Mouse (Mus musculus) ES-Bruce4 (cell line): ENCODE results near the gene Trmt1. TPM values are rescaled to one million over a fixed set of nuclear protein-coding genes. Genes with fewer than 3 reads are reported as not detected.

Experiments
- H3K27ac ChIP-seq: 2 replicates; pipeline ENCODE4 v1.5.1; 2012; ENCODE audit warnings: low read length, inconsistent platforms; ENCODE audit not compliant: insufficient read depth
- H3K27me3 ChIP-seq: 2 replicates; pipeline ENCODE4 v1.6.1; 2012; ENCODE audit warnings: mild to moderate bottlenecking, low read length, inconsistent platforms; ENCODE audit not compliant: control insufficient read depth, poor library complexity, insufficient read depth, severe bottlenecking
- H3K36me3 ChIP-seq: 2 replicates; pipeline ENCODE4 v1.6.1; 2012; ENCODE audit warnings: inconsistent platforms, mild to moderate bottlenecking, low read length, moderate library complexity; ENCODE audit not compliant: control insufficient read depth, poor library complexity, insufficient read depth, severe bottlenecking
- H3K4me1 ChIP-seq: one replicate; pipeline ENCODE4 v1.8.1; 2011; ENCODE audit warnings: low read length; ENCODE audit not compliant: control insufficient read depth, insufficient read depth
- H3K4me3 ChIP-seq: 2 replicates; pipeline ENCODE4 v1.5.1; 2011; ENCODE audit warnings: low read depth, mild to moderate bottlenecking, low read length
- H3K9ac ChIP-seq: 2 replicates; pipeline ENCODE4 v1.6.1; 2012; ENCODE audit warnings: low read depth, mild to moderate bottlenecking, inconsistent platforms; ENCODE audit not compliant: poor library complexity, severe bottlenecking
- H3K9me3 ChIP-seq: replicated peaks from 2 replicates; pipeline ENCODE4 v1.6.1; 2012; ENCODE audit warnings: mild to moderate bottlenecking, low read length, inconsistent platforms; ENCODE audit not compliant: control insufficient read depth, poor library complexity, insufficient read depth, severe bottlenecking
- CTCF ChIP-seq: IDR thresholded peaks from one replicate; pipeline ENCODE4 v1.8.1; 2011; ENCODE audit warnings: low read depth, low read length
- EP300 ChIP-seq: IDR thresholded peaks from 2 replicates; pipeline ENCODE4 v1.6.1; 2011; ENCODE audit warnings: low read depth, low read length; ENCODE audit not compliant: insufficient read depth
- POLR2A ChIP-seq: IDR thresholded peaks from one replicate; pipeline ENCODE4 v1.8.1; 2011; ENCODE audit warnings: low read length; ENCODE audit not compliant: insufficient read depth
- polyA plus RNA-seq: library from polyadenylated mRNA; stranded (reverse); fragments of >200 nt; gene quantifications from 2 replicates; pipeline ENCODE4 v1.2.4, GENCODE M21; 2011; ENCODE audit warnings: low read depth; ENCODE audit not compliant: missing spikeins, insufficient read depth, insufficient read length

The Trmt1 gene
- polyA plus RNA-seq, 1 experiment = 77.6 TPM

DNA sequence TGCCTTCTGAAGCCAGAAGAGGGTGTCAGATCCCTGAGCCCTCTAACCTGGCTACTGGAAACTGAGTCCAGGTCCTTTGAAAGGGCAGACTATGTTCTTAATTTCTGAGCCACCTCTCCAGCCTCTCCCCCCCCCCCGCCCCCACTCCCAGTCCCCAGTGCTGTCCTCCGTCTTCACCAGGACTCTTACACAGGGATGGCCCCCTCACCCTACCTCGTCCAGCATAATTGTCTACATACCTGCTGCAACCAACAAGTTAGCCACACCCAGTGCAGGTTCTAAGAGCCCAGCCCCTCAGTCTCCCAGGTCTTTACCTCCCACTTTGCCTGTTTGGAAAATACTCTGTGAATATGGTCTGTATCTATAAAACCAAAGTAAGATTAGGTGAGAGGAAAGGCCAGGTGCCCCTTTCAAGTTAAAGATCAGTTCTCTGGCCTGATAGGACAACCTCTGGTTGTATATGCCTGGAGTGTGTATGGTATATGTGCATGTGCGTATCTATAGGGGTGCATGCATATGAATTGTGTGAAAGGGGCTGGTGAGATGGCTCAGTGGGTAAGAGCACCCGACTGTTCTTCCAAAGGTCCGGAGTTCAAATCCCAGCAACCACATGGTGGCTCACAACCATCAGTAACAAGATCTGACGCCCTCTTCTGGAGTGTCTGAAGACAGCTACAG lies 45.4 kb upstream of the Trmt1 start:
- Histone ChIP-seq H3K27me3 (no peaks in the 10 kb centered on the region), H3K9me3 (no peaks in the 10 kb centered on the region), H3K9ac (peak overlapping the region; percentile 63), H3K4me1 (peaks cover 2% of the 10 kb centered on the region), H3K36me3 (no peaks in the 10 kb centered on the region), H3K27ac (0 out of 2 replicates have a peak overlapping the region, but pooled peaks have one; percentile 34), H3K4me3 (no peak overlapping the region)
- TF ChIP-seq EP300 (no peak), POLR2A (no peak), CTCF (no peak)

DNA sequence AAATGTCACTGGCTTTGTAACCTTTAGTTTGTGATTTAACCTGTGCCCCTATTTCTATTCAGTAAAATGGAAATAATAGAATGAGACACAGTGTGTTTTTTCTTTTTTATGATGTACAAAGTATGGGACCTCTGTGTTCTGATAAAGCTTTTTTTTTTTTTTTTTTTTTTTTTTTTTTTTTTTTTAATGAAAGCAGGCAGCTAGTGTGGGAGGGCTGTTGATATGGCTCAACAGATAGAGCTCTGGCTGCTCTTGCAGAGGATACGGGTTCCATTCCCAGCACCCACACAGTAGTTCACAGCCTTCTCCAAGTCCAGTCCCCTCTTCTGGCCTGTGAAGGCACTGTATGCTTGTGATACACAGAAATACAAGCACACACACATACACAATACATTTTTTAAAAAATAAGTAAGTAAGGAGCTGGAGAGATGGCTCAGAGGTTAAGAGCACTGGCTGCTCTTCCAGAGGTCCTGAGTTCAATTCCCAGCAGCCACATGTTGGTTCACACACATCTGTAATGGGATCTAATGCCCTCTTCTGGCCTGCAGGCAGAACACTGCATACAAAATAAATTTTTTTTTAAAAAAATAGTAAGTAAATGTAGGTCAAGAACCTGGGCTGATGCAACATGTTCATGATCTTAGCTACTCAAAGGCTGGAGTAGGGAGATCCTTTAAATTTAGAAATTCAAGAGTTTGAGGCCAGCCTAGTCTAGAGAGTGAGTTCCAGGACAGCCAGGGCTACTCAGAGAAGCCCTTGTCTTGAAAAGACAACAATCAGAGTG lies 44.3 kb upstream of the Trmt1 start:
- no peaks in the 10 kb centered on the region for H3K36me3 ChIP-seq
- no peak overlapping the region for H3K4me3 ChIP-seq
- TF ChIP-seq POLR2A (no peak), EP300 (no peak), CTCF (no peak)
- no peaks in the 10 kb centered on the region for H3K9me3 ChIP-seq
- no peaks in the 10 kb centered on the region for H3K27me3 ChIP-seq
- H3K9ac ChIP-seq = peak overlapping the region; percentile 5
- H3K27ac ChIP-seq = peak overlapping the region; percentile 1
- peaks cover 2% of the 10 kb centered on the region for H3K4me1 ChIP-seq

DNA sequence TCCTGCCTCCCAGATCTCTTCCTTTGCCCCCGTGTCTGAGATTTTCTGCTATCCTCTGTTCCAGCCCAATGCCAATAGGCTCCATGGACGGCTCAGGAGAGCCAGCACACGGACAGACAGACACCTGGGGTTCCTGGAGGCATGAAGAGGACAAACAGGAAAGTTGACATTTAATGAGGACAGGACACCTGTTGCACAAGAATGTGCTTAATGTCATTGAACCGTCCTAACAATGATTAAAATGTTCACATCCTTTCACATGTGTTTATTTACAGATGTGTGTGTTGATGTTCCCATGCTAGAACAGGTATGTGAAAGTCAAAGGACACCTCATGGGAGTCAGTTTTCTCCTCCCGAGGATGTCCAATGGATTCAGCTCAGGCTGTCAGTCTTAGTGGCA lies 43.1 kb upstream of the Trmt1 start:
- H3K27ac ChIP-seq = 0 out of 2 replicates have a peak overlapping the region, but pooled peaks have one; percentile 1
- H3K27me3 ChIP-seq = no peaks in the 10 kb centered on the region
- H3K36me3 ChIP-seq = no peaks in the 10 kb centered on the region
- H3K9me3 ChIP-seq = no peaks in the 10 kb centered on the region
- H3K4me1 ChIP-seq = peaks cover under 1% of the 10 kb centered on the region
- TF ChIP-seq POLR2A (no peak), CTCF (no peak), EP300 (no peak)
- no peak overlapping the region for H3K4me3 ChIP-seq
- peak overlapping the region; percentile 5; the same call in 1 of the 2 replicates for H3K9ac ChIP-seq

DNA sequence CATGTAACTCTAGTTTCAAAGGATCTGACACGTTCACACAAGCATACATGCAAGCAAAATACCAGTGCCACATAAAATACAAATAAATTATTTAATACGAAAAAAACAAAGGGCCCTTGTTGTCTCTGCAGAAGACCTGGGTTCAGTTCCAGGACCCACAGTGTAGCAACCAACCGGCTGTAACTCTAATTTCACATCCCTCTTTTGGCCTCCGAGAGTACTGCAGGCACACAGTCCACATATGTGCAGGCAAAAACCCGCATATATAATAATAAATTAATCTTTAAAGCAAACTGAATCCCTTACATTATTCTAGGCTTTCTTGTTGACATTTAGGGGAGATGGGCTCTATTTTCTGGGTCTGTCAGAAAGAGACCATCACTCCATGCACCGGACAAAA lies 39.3 kb upstream of the Trmt1 start:
- Histone ChIP-seq H3K9me3 (no peaks in the 10 kb centered on the region), H3K4me3 (peak overlapping the region; percentile 55), H3K4me1 (peaks cover 5% of the 10 kb centered on the region), H3K27me3 (no peaks in the 10 kb centered on the region), H3K36me3 (no peaks in the 10 kb centered on the region), H3K9ac (peak overlapping the region; percentile 49), H3K27ac (peak overlapping the region; percentile 92)
- TF ChIP-seq CTCF (no peak), POLR2A (no peak), EP300 (no peak)

DNA sequence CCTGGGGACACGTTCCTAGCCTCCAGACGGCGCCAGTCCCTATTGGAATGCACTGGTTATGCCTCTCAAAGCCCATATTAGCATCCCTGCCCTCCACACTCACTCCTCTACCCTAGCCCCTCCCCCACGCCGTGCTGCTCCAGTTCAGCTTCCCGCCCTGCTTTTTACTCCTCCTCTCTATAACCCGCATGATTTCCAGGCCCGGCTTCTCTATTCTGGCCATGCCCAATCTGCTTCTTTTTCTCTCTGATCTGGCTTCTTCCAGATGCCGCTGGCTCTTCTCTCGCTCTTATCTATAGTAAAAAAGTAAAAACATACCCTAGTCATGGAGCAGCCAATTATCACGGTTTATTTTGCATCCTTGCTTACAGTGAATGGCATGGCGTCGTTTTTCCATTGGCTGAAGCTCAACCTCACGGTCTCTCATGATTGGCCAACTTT lies 38.6 kb upstream of the Trmt1 start:
- Histone ChIP-seq H3K36me3 (no peaks in the 10 kb centered on the region), H3K4me1 (peaks cover 5% of the 10 kb centered on the region), H3K27ac (peak overlapping the region; percentile 92), H3K4me3 (peak overlapping the region; percentile 55), H3K27me3 (no peaks in the 10 kb centered on the region), H3K9ac (peak overlapping the region; percentile 49), H3K9me3 (no peaks in the 10 kb centered on the region)
- TF ChIP-seq POLR2A = peak; percentile 31
- peak; percentile 35 for TF ChIP-seq CTCF
- TF ChIP-seq EP300 = peak; percentile 87
